Mouse (Mus musculus): ENCODE measurements around the gene Adgrf5. TPM values are rescaled to one million over a fixed set of nuclear protein-coding genes. Genes with fewer than 3 reads are reported as not detected.
"Not testable (repeated sequence)": the region's sequence is repeated elsewhere in the genome, so short reads cannot be mapped to it uniquely, and the experiment has no call there.

Adgrf5 gene
- polyA plus RNA-seq, 1 experiment from 2014 or later: 8.1 TPM

DNA sequence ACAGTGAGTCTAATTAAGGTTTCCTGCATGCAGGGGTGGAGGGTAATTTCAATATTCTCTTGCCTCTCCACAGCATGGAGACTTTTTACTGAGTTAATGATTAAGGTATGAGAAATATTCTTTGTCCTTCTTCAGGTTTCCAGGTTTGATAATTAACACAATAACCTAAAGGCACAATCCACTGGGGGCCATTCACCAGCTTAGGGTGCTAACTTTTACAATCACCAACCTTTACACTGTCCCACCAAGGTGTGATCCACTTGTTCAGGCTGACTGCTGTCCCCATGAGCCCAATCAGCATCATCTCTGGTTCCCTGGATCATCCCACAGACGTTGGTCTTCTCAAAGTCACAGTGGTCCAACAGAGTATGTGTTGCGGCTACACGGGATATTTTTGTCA lies 125.7 kb downstream of the Adgrf5 start:
- Histone ChIP-seq H3K4me2 (no peak overlapping the region), H3K9ac (no peak overlapping the region), H3K9me3 (no peaks in the 10 kb centered on the region), H3K4me1 (replicated peaks) (no peaks in the 10 kb centered on the region), H3K36me3 (no peaks in the 10 kb centered on the region), H3K4me3 (no peak overlapping the region), H3K27ac (no peak overlapping the region), H3K27me3 (no peaks in the 10 kb centered on the region)
- no peak for ATAC-seq (ENCODE audit: low FRiP score)
- WGBS: 90% methylated on average over 3 of the region's 3 CpGs

DNA sequence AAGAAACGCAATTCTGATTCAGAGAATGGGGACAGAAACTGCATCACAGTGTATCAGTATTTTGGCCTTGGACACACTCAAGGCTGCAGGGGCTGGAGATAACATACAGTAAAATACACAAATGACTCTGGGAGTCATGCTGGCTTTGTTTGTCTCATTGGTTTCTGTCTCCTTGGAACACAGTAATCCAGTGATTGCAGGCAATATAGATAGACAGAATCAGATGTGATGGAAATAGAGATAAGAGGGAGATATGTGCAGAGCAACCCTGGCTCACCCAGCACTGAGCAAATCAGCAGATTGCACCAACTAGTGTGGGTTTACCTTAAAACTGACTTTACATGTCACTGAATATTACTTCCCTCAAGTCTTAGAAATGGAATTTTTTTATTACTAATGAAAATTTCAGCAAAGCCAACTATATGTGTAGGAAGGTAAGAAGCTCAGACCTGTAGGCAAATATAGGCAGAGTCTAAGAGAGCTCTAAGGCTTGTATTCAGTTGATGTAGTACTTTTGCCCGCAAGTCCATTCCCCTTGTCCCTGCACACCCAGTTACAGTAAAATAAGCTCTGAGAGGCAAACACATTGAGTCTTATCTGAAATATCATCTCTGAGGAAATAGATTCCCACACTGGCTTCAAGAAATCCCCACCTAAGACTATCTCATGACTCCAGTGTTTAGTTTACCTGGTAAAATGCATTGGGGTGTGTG lies 128.3 kb downstream of the Adgrf5 start:
- ATAC-seq (ENCODE audit: low FRiP score): no peak
- H3K9me3 ChIP-seq: no peaks in the 10 kb centered on the region

DNA sequence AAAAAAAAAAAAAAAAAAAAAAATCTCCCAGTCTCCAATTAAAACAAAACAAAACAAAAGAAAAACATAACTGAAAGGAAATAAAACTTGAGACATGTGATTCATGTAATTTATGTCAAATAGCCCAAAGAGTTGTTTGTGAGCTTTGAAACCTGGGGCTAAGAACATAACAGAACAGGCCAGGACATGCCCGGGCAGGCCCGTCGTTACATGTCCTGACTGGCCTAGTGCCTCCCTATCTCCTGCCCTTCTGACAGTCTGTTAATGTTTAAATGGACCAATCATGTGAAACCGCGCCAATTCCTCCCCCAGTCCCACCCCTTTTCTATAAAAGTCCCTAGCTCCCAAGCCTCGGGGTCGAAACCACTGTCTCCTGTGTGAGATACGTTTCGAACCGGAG lies 130.1 kb downstream of the Adgrf5 start:
- H3K9me3 ChIP-seq; ATAC-seq (ENCODE audit: low FRiP score); H3K27ac ChIP-seq; H3K27me3 ChIP-seq; H3K36me3 ChIP-seq; H3K9ac ChIP-seq; H3K4me2 ChIP-seq; H3K4me3 ChIP-seq; H3K4me1 ChIP-seq (replicated peaks): not testable (repeated sequence)
- WGBS: 96% methylated on average over 10 of the region's 10 CpGs

More for the DNA sequence above, 128.3 kb downstream of the Adgrf5 start:
- WGBS: 86% methylated on average over 2 of the region's 2 CpGs
- H3K4me2 ChIP-seq: no peak overlapping the region
- H3K4me3 ChIP-seq: no peak overlapping the region
- H3K9ac ChIP-seq: no peak overlapping the region
- no peaks in the 10 kb centered on the region for H3K4me1 ChIP-seq (replicated peaks)
- H3K27ac ChIP-seq: no peak overlapping the region
- H3K27me3 ChIP-seq: no peaks in the 10 kb centered on the region
- no peaks in the 10 kb centered on the region for H3K36me3 ChIP-seq

DNA sequence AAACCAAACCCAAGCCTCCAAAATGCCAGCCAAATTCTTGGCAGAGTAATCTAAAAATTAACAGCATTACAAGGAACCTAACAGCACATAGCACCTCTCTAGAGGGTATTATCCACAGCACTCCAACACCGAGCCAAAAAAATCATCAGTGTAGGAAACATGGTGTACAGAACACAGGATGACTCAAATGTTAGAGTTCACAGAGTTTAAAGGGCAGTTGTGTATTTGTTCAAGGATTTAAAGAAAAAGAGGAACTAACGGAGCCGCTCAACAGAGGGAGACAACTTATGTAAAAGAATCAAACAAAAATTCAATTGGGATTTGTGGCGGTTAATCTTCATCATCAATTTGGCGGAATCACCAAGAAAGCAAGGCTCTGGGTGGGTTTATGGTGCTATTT lies 135.3 kb downstream of the Adgrf5 start:
- 88% methylated on average over 5 of the region's 5 CpGs for WGBS
- no peak overlapping the region for H3K9ac ChIP-seq
- no peaks in the 10 kb centered on the region for H3K27me3 ChIP-seq
- H3K36me3 ChIP-seq: no peaks in the 10 kb centered on the region
- H3K4me2 ChIP-seq: no peak overlapping the region
- H3K9me3 ChIP-seq: no peaks in the 10 kb centered on the region
- no peak for ATAC-seq (ENCODE audit: low FRiP score)
- no peaks in the 10 kb centered on the region for H3K4me1 ChIP-seq (replicated peaks)
- no peak overlapping the region for H3K27ac ChIP-seq
- H3K4me3 ChIP-seq: no peak overlapping the region

DNA sequence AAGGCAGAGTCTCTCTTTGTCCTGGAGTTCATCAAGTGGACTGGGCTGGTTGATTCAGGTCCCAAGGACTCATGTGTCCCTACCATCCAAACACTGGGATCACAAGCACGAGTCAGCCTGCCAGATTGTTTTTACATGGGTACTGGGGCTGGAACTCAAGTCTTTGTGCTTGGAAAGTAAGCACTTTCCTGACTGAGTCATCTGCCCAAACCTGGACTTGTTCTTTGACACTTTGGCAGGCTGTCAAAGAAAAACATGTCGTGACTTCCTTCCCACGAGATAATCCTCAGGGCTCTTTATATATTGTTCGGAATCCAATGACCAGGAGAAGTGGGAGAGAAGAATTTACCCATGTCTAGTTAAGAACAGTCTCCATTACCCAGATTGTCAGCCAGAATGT lies 137.3 kb downstream of the Adgrf5 start:
- no peaks in the 10 kb centered on the region for H3K4me1 ChIP-seq (replicated peaks)
- H3K9me3 ChIP-seq: no peaks in the 10 kb centered on the region
- H3K27ac ChIP-seq: no peak overlapping the region
- H3K36me3 ChIP-seq: no peaks in the 10 kb centered on the region
- no peak overlapping the region for H3K4me2 ChIP-seq
- no peak overlapping the region for H3K4me3 ChIP-seq
- no peaks in the 10 kb centered on the region for H3K27me3 ChIP-seq
- no peak overlapping the region for H3K9ac ChIP-seq
- no peak for ATAC-seq (ENCODE audit: low FRiP score)
- 91% methylated on average over 4 of the region's 4 CpGs for WGBS

DNA sequence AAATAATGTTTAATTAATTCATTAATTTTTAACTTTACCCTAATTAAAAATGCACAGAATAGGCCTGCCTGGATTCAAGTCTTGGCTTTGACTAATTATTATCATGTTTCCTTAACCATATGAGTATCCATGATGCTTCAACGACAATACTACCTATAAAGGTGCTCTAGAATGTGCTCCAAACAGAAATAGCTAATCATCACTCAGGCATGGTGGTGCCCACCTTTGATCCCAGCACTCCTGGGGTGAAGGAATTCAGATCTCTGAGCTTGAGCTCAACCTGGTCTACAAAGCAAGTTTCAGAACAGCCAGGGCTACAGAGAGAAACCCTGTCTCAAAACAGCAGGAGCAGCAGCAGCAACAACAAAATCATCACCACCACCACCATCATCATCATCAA lies 140.3 kb downstream of the Adgrf5 start:
- no peak for ATAC-seq (ENCODE audit: low FRiP score)
- WGBS: 90% methylated on average over 1 of the region's 1 CpGs
- no peaks in the 10 kb centered on the region for H3K4me1 ChIP-seq (replicated peaks)

DNA sequence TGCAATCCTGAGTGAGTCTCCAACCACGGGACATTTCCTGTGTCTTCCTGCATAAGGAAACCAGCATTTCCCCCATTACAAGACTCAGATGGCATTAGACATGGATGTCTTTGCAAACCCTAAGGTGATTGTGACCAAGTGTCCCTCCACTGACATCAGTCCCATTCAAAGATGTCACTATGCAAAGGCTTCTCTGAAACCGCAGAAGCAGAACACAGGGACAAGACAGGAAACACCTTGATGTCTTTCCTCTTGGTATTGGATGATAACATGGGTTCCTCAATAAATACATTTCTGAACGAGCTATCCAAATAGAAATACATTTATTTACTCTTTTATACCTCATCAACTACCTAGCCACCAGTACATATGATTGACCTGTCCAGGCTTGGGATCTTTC lies 141.0 kb downstream of the Adgrf5 start:
- Histone ChIP-seq H3K27ac (no peak overlapping the region), H3K36me3 (no peaks in the 10 kb centered on the region), H3K4me2 (no peak overlapping the region), H3K4me3 (no peak overlapping the region), H3K4me1 (replicated peaks) (no peaks in the 10 kb centered on the region), H3K9ac (no peak overlapping the region), H3K9me3 (no peaks in the 10 kb centered on the region), H3K27me3 (no peaks in the 10 kb centered on the region)
- 81% methylated on average over 3 of the region's 3 CpGs for WGBS
- ATAC-seq (ENCODE audit: low FRiP score): no peak

More for the DNA sequence above, 140.3 kb downstream of the Adgrf5 start:
- Histone ChIP-seq H3K4me3 (no peak overlapping the region), H3K9ac (no peak overlapping the region), H3K27me3 (no peaks in the 10 kb centered on the region), H3K9me3 (no peaks in the 10 kb centered on the region), H3K27ac (no peak overlapping the region), H3K36me3 (no peaks in the 10 kb centered on the region), H3K4me2 (no peak overlapping the region)

DNA sequence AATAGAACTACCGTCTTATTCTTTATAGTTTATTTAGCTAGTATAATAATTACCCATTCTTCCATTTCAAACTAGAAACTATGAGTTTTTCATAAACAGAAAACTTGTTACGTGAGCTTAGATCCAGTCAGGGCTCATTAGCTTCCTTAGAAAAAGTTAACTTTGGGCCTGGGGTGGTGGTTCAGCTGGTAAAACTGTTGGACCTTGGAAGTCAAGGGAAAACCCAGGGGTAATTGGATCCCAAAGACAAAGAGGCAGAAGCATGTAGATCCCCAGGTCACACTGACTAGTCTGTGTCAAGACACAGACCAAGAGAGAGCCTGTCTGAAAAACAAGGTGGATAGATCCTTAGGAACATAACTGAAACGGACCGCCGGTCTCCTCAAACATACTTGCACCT lies 141.4 kb downstream of the Adgrf5 start:
- Histone ChIP-seq H3K9me3 (no peaks in the 10 kb centered on the region), H3K4me1 (replicated peaks) (no peaks in the 10 kb centered on the region), H3K27ac (no peak overlapping the region), H3K36me3 (no peaks in the 10 kb centered on the region), H3K27me3 (no peaks in the 10 kb centered on the region), H3K4me3 (no peak overlapping the region), H3K4me2 (no peak overlapping the region), H3K9ac (no peak overlapping the region)
- no peak for ATAC-seq (ENCODE audit: low FRiP score)
- 96% methylated on average over 5 of the region's 5 CpGs for WGBS

DNA sequence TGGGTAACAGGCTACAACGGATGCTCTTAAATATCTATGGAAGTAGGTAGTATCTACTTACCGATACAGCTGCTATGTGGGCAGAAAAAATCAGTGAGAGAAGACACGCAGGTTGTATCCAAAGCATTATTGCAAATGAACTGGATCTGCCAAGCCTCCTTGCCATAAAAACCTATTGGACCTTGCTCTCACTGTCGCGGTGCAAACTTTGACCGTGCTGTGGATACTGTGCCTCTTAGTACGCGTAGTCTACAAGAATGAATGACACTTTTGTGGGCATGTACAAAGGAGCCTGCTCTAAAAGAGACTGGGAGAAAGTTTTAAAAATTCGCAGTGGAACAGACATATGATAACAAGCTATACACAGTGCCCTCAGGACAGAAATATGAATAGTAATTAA lies 142.3 kb downstream of the Adgrf5 start, which contains the start of gene Mep1a:
Mep1a (minus strand) TSS at position 221 of the 400 bp plus-strand sequence.
- H3K4me2 ChIP-seq: no peak within 1 kb of the TSS
- H3K9ac ChIP-seq: no peak within 1 kb of the TSS
- H3K9me3 ChIP-seq: no peaks in the 10 kb centered on the region
- WGBS: 90% methylated on average over 9 of the region's 9 CpGs
- no peak within 1 kb of the TSS for H3K4me3 ChIP-seq
- no peaks in the 10 kb centered on the region for H3K27me3 ChIP-seq
- H3K27ac ChIP-seq: no peak within 1 kb of the TSS
- no peaks in the 10 kb centered on the region for H3K36me3 ChIP-seq
- H3K4me1 ChIP-seq (replicated peaks): no peaks in the 10 kb centered on the region
- ATAC-seq (ENCODE audit: low FRiP score): no peak

DNA sequence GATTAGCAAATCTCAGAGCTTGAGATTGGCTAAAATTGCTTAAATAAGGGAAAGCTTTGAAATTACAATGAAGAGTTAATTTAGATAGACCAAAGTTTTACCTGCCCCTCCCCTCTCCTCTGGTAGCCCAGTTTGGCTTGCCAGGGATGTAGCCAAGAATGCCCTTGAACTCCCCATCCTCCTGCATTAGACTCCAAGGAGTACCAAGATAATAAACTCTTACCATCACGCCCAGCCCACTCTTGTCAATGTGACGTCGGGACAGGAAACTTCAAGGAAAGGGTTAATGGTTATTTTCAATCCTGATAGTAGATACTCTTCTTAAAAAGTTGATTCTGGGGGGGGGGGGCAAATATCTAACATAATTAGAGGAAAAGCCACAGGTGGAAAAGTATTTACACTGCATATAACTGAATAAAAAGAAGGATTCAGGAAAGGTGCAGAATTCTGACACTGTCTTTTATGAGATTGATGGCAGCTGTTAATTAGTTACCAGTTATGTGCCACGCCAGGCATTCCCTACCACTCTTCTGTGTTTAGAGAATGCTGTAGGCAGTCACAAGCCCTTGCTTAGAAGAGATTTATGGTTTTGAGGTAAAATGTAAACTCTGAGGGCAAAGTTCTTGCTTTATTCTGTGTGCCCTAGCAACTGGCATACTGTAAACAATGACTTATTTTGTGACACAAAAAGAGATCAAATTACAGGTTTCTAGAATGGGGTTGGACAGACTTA lies 143.8 kb downstream of the Adgrf5 start:
- WGBS: 68% methylated on average over 4 of the region's 4 CpGs
- no peak for ATAC-seq (ENCODE audit: low FRiP score)
- Histone ChIP-seq H3K27ac (no peak overlapping the region), H3K9ac (no peak overlapping the region), H3K4me2 (no peak overlapping the region), H3K36me3 (no peaks in the 10 kb centered on the region), H3K4me1 (replicated peaks) (no peaks in the 10 kb centered on the region), H3K4me3 (no peak overlapping the region), H3K27me3 (no peaks in the 10 kb centered on the region), H3K9me3 (no peaks in the 10 kb centered on the region)

DNA sequence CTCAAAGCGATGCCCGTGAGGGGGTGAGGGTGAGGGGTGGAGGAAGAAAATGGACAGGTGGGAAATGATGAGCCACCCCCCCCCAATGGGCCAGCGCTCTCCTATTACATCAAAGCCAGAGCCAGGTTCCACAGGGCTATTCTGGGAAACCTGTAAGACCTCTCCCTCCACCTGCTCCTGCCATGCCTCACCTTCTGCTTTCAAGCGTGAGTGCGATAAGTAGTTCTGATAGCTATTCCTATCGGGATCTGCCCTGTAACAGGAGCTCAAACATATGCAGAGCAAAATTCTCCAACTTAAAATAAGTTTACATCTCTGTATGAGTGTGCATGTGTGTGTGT lies 144.3 kb downstream of the Adgrf5 start:
- no peak for ATAC-seq (ENCODE audit: low FRiP score)
- Histone ChIP-seq H3K27me3 (no peaks in the 10 kb centered on the region), H3K4me2 (no peak overlapping the region), H3K9ac (no peak overlapping the region), H3K4me3 (no peak overlapping the region), H3K27ac (no peak overlapping the region), H3K9me3 (no peaks in the 10 kb centered on the region), H3K36me3 (no peaks in the 10 kb centered on the region), H3K4me1 (replicated peaks) (no peaks in the 10 kb centered on the region)
- WGBS: 74% methylated on average over 6 of the region's 6 CpGs
